Mouse (Mus musculus) CH12F3 (cell line): ENCODE results near the gene Nfyc.

Experiments used
- in situ Hi-C: fragments of 300-500 bp; cut with MboI; formaldehyde crosslinking; loops from 2 replicates; pipeline ENCODE4 v1.14.3; 2020; ENCODE audit warnings: low sequenced_read_pairs

Gene Nfyc

GRCm38 (mm10) chr4:120831472-120831871, at the start of gene Nfyc:
Gene Nfyc, minus strand, starts transcription at chr4:120831572.
- in situ Hi-C loops = no loop called here

- in situ Hi-C loops = no loop called here
Measured at GRCm38 (mm10) chr4:120880731-120881432, 49.5 kb upstream of the Nfyc start.

GRCm38 (mm10) chr4:120879386-120879785, 48.0 kb upstream of the Nfyc start:
- in situ Hi-C loops = no loop called here

- in situ Hi-C loops = no loop called here
Measured at GRCm38 (mm10) chr4:120878728-120879127, 47.4 kb upstream of the Nfyc start.

- in situ Hi-C loops = no loop called here
Measured at GRCm38 (mm10) chr4:120875961-120876360, 44.6 kb upstream of the Nfyc start.

GRCm38 (mm10) chr4:120870262-120870748, 38.9 kb upstream of the Nfyc start:
- in situ Hi-C loops = no loop called here

GRCm38 (mm10) chr4:120868988-120869387, 37.6 kb upstream of the Nfyc start:
- in situ Hi-C loops = no loop called here

- in situ Hi-C loops = no loop called here
Measured at GRCm38 (mm10) chr4:120868246-120868645, 36.9 kb upstream of the Nfyc start.

- in situ Hi-C loops = no loop called here
Measured at GRCm38 (mm10) chr4:120866211-120866610, 34.8 kb upstream of the Nfyc start.

GRCm38 (mm10) chr4:120859865-120860264, 28.5 kb upstream of the Nfyc start:
- in situ Hi-C loops = no loop called here

- in situ Hi-C loops = no loop called here
Measured at GRCm38 (mm10) chr4:120856376-120856775, 25.0 kb upstream of the Nfyc start.

GRCm38 (mm10) chr4:120855360-120856060, 24.1 kb upstream of the Nfyc start:
- in situ Hi-C loops = no loop called here

GRCm38 (mm10) chr4:120854588-120855319, 23.4 kb upstream of the Nfyc start, which contains the start of gene Rims3:
Gene Rims3, plus strand, starts transcription at chr4:120854816.
- in situ Hi-C loops = no loop called here

- in situ Hi-C loops = no loop called here
Measured at GRCm38 (mm10) chr4:120850946-120851345, 19.6 kb upstream of the Nfyc start.

- in situ Hi-C loops = no loop called here
Measured at GRCm38 (mm10) chr4:120849451-120849850, 18.1 kb upstream of the Nfyc start.

GRCm38 (mm10) chr4:120848909-120849308, 17.5 kb upstream of the Nfyc start:
- in situ Hi-C loops = no loop called here

GRCm38 (mm10) chr4:120845098-120845497, 13.7 kb upstream of the Nfyc start:
- in situ Hi-C loops = no loop called here

- in situ Hi-C loops = no loop called here
Measured at GRCm38 (mm10) chr4:120844423-120845082, 13.2 kb upstream of the Nfyc start.

- in situ Hi-C loops = no loop called here
Measured at GRCm38 (mm10) chr4:120841342-120841741, 10.0 kb upstream of the Nfyc start.

- in situ Hi-C loops = no loop called here
Measured at GRCm38 (mm10) chr4:120830767-120831166, 605 bp downstream of the Nfyc start.

- in situ Hi-C loops = no loop called here
Measured at GRCm38 (mm10) chr4:120826418-120826817, 5.0 kb downstream of the Nfyc start.
